Mouse (Mus musculus) CD4-positive naive resting alpha-beta T cell, adult 76 days (primary cell): ENCODE results near the gene Xrcc4. TPM values are rescaled to one million over a fixed set of nuclear protein-coding genes. Genes with fewer than 3 reads are reported as not detected.

Experiments used
- total RNA-seq: library from RNA; stranded (reverse); gene quantifications from one replicate; pipeline ENCODE4 v1.2.4, GENCODE M21; 2023

Xrcc4 gene
- total RNA-seq: 24.1 TPM

DNA sequence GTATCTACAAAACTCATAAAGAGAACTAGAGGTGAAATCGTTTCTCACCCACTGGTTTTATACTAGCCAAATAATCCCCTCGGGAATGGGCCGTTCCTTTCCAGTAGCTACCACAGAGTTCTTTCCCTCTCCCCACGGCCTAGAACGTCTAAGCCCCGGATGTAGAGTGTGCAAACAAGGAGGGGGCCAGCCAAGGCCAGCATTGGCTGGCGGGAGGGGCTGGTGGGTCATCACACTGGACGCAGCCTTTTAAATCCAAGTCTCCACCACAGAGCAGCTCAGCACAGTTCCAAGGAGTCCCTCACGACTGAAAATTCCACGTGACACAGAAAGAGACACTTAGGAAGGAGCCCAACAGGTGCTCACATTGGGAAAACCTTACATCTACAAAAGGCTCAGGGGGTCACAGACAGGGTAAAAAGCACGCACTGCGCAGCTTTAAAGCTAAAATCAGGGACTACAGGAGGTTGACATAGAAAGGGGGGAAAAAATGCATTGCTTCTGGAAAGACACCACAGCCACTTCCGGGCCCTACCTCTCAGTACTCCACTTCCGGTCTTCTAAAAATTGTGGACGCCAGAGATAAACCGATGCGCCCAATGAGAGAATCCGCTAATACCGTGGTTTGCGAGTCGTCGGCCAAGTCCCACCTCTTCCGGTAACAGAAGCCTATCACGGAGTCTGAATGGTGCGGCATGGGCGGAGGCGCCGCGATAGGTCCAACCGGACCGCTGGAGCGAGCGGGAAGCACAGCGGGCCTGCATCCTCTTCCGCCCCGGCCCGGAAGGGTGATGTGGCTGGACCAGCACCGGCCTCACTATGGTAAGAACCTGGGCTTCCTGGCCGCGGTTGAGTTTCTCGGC is at the start of gene Xrcc4, which contains the start of gene Tmem167:
Gene Xrcc4 (minus strand): TSS at position 647 of the 863 bp plus-strand sequence.
Gene Tmem167 (plus strand): TSS at position 162 of the 863 bp plus-strand sequence.

DNA sequence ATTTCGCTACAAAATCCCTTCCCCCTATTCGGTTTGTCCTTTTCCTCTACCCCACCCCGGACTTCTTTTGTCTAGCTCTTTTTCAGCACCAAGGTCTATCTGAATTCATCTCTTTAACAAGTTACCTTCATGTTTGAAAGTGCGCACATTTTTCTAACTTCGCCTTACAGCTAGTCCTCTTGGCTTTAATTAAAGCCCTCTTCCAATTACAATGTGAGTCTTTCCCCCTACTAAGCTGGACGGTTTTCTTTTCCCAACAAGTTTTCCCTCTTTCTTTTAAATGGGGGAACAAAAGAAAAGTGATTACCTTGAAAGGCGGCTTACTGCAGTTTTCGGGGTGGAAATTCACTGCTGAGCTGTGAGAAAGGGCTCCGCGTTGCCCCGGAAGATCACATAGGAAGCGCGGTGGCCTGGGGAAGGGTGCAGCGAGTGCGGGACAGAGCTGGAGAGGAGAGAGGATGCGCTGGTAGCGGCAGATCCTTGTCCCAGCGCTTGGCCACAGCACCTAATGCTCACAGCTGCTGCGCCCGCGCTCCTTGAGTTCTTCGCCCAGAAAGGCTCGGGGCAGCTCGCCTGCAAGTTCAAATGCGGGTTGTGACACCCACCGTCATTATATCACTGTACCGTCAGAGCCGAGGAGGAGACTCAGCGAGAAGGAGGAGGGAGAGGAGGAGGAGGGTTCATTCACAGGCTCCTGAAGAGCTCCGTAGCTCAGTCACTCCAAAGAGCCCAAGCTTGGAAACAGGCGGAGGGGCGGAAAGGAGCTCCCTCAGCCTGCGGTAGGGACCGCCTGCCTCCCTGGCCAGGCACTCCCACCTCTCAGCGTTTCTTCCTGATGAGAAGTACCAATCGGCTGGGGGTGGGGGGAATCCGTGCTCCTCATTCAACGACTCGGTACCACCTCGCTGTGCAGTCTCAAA is 347.4 kb downstream of the Xrcc4 start, which contains the start of gene Vcan:
Gene Vcan (minus strand): TSS at position 744 of the 920 bp plus-strand sequence.

Other genes with a start within 250 kb of the Xrcc4 start
- gene Tmem167, start 485 bp downstream of the Xrcc4 start, total RNA-seq: 16.1 TPM